Mouse (Mus musculus) T-helper 2 cell (primary cell): ENCODE data around the gene Rhcg.

Experiments
- in situ Hi-C: fragments of 300-600 bp; cut with MboI, MseI; formaldehyde crosslinking; loops from one replicate; pipeline ENCODE4 v1.15.1; 2025; ENCODE audit warnings: high pct_unique_total_duplicates

Rhcg gene

GRCm38 (mm10) chr7:79555368-79556034 is 62.0 kb downstream of the Rhcg start:
- in situ Hi-C loops, result no loop called here

GRCm38 (mm10) chr7:79552702-79553101 is 64.8 kb downstream of the Rhcg start:
- in situ Hi-C loops, result no loop called here

DNA sequence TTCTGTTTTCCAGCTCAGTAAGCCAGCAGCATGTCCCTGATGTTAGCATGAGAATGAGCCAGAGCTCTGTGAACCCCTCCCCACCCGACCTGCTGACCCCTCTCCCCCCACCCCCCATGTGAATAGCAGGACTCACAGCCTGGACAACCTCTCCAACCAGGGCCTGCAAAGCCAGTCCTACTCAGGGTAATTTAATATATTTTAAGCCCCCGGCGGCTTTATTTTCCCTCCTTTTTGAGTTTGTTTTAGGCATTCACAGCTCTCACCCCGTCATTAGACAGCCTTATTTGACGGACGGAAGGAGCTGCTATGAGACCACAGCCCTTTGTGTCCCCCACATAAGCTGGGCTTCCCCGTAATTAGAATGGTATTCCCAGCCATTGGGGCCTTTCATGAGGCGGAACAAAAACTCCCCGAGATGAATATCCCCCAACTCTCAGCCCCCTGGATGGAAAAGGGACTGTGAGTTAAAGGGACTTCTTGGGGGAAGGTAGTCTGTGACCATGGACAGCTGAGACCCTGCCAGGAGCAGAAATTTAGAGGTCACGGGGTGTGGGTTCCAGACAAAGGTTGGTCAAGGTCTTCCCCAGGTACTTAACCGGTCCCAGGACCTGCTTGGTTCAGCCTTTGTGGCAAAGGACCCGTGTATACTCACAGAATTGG is 68.4 kb downstream of the Rhcg start:
- in situ Hi-C loops, result loop anchor here (5.0 kb wide), 1 partner anchor 57 kb away; no protein-coding TSS in a partner anchor

- in situ Hi-C loops, result loop anchor here (5.0 kb wide), 1 partner anchor 55 kb away; no protein-coding TSS in a partner anchor
Measured at GRCm38 (mm10) chr7:79547092-79547491, 70.4 kb downstream of the Rhcg start.

DNA sequence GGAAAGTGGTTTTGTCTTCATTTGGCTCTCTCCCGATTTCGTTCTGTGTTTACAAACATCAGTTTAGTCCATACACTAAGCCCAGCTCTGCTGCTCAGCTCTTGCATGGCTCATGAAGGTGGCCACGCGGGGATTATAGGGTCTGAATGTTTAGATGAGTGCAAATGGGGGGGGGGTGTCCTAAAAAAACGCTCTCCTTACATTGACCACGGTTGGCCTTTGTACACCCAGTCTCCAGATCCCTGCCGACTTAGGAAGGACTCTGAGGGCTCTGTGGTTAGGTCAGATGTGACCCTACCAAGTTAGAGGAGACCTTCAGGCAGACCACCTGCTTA is 72.4 kb downstream of the Rhcg start:
- in situ Hi-C loops, result loop anchor here (5.0 kb wide), 1 partner anchor 53 kb away; no protein-coding TSS in a partner anchor

GRCm38 (mm10) chr7:79544281-79545065 is 73.0 kb downstream of the Rhcg start:
- in situ Hi-C loops, result loop anchor here (5.0 kb wide), 1 partner anchor 52 kb away; no protein-coding TSS in a partner anchor
